Mouse (Mus musculus) cerebellum, adult 9-11 months (tissue): ENCODE measurements around the gene Atg10.
"Not testable (repeated sequence)": the region's sequence is repeated elsewhere in the genome, so short reads cannot be mapped to it uniquely, and the experiment has no call there.

Source experiments
- DNase-seq: peaks from one replicate; pipeline ENCODE4 v3.0.0; 2022

The Atg10 gene

DNA sequence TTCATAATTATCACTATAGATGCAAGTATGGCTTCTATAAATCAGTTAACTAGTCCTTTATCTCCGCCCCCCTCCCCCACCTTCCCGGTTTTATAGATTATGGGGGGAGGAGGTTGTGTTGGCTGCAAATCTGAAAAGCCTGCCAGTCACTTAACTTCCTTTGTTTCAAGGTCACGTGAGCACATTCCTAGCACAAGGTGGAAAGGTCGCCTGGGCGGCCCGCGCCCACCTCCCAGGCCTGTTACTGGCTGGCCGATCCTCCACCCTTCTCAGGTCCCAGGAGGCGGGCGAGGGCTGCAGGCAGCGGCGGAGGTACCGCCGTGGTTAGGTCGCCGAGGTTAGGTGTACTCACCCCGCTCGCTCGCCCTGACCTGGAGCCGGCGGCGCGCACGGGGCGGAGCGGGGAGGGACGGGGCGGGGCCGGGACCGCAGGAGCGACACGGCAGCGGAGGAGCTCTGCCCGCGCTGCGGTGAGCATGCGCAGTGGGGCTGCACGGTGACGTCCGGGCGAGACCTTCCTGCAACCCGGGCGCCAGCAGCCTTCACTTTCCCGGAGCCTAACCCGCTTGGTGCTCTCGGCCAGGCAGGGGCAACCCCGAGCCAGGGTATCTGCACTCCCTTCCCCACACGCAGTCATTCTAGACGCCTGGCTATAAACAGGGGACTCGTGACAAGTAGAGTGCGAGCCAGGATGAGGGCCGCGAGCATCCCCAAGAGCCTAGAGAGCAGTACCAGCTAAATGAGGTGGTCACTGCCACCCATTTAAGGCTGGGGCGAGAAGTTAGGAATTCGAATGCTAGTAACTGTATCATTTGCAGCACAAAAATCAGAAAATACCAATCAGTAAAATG, at the start of gene Atg10:
Atg10 (minus strand) TSS at position 382 of the 851 bp plus-strand sequence.
- DNase-seq: peak; percentile 95

DNA sequence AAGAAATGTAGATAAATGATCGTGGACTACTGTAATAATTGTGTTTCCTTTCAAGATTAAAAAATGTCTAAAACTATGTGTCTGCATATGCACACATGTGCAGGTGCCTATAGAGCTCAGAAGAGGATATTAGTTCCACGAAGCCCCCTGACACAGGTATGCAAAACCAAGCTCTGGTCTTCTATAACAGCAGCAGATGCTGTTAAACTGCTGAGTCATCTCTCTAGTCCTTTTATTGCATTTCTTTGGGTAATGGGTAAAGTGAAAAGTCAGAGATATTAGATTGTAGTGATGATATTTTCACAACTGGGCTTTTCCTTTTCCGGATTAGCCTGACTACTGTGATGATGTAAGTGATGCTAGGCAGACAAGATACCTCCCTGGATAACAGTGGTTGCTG, 28.6 kb upstream of the Atg10 start:
- DNase-seq: no peak

DNA sequence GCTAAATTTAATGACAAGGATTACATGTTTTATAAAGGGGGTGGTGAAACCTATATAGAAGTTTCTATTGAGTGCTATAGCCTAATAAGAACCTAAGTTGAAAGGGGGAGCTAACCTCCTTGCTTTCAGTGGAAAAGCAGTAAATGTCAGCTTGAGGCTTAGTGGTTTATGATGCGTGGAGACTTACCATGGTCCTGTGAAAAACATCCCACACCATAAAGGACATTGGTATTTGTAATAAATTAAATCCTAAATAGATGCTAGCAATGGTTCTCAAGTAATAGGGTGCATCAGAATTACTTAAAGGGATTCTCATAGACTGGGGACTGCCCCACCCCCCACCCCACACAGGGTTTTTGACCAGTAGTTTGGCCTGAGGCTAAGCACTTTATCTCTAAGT, 27.9 kb upstream of the Atg10 start:
- no peak for DNase-seq

DNA sequence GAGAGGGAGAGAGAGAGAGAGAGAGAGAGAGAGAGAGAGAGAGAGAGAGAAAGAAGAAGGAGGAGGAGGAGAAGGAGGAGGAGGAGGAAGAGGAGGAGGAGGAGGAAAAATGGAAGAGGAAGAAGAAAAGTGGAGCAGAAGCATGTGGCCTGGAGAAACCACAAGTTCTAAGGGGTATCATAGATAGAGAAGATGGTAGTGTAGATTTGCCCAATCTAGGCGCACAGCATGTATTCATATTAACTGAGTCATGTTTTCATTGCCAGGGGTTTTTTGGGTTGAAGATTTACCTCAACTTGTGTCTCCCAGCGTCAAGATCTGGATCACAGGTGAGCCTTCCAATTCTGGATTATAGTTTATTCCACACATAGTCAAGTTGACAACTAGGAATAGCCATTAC, 26.3 kb upstream of the Atg10 start:
- not testable (repeated sequence) for DNase-seq

DNA sequence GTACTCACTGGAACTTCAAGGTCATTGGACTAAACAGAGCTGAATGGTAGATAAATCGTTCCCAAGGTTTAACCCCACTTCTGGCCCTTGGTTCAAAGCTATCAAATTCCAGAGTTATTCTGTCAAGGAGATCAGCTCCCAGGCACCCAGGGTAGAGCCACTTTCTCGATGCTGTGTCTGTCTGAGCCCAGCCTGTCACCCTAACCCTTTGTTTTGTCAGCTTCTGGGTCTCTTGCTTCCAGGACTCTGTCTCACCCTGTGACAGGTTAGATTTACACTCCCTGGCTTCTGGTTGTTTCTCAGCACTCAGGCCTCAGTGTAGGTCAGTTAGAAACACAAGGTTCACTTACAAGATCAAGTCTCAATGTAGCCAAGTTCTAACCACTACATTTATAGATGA, 22.7 kb upstream of the Atg10 start:
- no peak for DNase-seq

DNA sequence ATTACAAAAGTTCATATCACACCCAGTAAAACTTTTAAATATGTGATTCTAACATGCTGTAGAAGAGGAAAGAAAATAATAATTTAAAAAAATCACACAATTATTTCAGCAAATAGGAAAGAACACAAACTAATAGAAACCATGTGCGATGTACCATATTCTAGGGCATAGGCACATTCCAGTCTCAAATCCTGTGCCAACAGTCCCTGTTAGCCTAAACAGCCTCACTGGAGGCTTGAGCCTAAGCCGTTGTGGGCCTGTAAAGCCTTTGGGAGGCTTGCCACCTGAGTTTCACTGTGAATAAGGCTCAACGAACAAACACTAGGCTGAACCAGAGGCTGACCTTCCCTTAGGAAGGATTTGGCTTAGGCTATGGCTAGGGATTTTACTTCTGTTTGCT, 14.2 kb upstream of the Atg10 start:
- DNase-seq: no peak

DNA sequence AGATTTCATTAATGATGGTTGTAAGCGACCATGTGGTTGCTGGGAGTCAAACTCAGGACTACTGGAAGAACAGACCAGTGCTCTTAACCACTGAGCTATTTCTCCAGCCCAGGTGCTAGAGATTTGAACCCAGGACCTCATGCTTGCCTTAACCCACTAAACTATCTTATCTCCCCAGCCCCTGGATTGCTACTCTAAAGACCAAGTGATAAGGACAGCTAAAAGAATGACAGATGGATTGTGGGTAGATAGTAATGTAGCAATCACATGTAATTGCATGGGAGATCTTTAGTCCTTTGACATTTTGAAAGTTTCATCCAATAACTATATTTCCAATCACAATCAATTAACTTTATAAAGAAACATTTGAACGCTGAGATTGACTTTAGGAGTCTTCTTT, 13.1 kb upstream of the Atg10 start:
- no peak for DNase-seq

DNA sequence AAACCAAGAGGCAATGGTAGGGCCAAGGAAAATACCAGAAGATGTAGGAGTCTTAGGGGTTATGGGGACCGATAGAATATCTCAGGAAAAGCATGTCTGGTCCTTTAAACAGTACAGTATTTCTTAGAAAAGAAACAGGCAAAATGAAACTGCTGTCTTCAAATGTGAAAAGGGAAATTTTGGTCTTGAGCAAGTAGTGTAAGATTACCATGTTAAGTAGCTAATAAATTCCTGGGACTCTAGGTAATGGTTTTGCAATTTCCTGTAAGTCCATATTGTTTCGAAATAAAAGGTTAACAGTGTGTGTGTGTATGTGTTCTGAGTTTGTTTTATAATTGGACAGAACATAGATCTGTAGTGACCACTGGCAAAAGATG, 658 bp upstream of the Atg10 start:
- DNase-seq: no peak

DNA sequence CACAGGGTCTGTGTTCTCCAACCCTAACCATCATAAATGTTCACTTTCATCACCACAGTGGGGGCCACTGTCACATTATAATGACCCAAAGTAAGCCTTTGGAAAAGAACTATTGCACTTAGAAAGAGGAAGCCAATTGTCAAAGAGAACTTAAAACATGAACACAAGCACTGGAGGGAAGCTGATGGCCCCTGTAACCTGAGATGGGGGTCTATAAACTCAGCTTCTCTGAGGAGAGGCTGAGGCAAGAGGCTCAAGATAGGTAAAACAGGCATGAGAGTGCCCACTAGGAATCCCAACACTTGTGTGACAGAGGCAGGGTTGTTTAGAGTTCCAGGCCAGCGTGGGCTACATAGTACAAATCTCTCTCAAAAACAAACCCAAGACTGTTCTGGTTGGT, 705 bp downstream of the Atg10 start:
- DNase-seq: peak; percentile 19

DNA sequence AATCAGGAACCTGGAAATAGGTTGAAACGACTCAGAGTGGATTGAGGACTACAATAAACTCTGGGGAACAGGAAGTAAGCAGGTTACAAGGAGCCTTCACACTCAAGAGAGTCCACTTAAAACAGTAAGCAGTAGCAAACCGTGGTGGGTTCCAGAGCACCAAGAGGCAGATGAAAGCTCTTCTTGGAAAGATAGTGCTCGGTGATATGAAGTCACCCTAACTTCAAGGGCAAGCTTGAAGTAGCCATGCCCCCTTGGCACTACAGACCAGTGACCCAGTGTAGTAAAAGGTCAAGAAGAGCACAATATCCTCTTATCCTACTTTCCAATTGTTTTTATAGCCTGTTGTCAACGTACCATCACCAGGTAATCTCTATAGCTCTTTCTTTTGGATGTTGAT, 2.1 kb downstream of the Atg10 start:
- no peak for DNase-seq

DNA sequence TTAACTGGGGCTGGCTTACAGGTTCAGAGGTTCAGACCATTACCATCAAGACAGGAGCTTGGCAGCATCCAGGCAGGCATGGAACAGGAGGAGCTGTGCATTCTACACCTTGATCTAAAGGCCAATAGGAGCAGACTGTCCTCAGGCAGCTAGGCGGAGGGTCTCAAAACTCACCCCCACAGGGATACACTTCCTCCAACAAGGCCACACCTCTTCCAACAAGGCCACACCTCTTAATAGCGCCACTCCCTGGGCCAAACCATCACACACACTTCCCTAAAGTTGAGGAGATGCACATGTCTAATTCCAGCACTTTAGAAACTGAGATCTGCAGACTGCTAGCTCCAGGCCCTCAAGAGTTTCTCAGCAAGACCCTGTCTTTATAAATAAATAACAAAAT, 6.1 kb downstream of the Atg10 start:
- DNase-seq: no peak

DNA sequence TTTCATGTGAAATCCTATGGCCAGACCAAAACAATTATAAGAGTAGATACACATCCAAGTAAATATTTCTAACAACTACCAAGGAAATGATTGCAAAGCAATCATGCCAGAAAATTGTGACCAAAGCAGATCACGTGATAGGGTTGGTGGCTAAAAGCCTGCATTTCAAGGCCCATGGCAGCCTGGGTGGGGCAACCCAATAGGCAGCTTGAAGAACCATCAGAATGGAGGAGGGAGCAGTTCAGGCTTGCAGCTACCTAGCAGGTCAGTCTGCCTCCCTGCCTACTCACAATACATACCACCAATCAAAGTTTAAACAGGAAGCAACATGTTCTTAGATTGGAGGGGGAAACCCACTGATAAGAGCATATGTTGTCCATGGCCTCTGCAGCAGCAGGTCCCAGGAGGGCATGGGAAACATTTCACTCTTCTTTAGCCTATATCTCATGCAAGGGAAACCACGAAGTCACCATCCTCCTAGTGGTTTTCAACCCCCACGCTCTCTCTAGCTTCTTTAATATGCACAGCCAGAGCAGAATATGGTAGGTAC, 7.0 kb downstream of the Atg10 start:
- DNase-seq: no peak

DNA sequence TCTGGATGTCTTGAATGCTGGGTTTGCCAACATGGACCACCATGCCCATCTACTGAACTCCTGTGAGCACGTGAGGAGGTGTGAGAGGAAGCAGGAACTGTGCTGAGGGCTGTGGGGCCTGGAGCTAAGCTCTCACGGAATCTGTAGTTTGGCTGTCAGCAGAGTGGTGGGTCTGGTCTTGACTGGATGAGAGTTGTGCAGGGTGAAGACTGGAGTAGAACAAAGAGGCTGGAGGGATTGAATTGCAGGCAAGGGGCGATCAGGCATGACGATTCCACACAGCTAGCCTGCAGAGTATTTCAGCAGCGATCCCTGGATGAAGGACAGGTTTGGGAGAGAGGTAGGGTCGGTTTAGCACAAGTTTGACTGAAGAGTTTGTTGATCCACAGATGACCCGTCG, 10.8 kb downstream of the Atg10 start:
- no peak for DNase-seq

DNA sequence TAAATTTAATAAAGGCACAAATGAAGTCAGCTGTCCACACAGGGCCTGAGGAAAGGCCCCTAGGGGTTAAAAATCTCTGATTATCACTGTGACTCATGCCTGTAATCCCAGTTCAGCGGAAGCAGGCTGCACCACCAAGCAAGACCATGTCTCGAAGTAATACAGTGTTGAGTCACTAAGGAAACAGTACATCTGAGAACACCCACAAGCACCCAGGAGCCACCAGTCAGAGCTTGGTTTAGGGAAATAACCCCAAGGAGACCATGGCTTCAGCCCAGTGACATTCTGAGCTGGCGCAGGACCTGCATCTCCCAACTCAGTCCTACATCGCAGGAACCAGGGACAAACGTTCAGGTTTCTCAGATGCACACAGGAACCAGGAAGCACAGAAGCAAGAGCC, 17.5 kb downstream of the Atg10 start:
- no peak for DNase-seq

DNA sequence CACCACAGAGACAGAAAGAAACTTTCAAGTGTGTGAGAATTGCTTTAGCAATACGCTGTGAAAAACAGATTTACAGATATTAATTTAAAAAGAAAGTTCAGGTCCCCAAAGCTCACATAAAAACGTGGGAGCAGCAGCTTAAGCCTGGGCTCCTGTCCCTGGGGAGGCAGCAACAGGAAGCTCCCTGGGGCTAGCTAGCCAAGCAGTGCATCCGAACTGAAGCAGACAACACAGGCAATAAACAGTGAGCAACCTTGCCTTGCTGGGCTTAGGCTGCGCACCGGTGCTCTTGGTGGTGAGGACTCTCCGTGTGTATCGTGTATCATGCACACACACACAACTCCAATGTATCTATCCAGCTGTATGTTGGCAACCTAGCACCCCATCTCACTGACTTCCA, 21.2 kb downstream of the Atg10 start:
- no peak for DNase-seq

DNA sequence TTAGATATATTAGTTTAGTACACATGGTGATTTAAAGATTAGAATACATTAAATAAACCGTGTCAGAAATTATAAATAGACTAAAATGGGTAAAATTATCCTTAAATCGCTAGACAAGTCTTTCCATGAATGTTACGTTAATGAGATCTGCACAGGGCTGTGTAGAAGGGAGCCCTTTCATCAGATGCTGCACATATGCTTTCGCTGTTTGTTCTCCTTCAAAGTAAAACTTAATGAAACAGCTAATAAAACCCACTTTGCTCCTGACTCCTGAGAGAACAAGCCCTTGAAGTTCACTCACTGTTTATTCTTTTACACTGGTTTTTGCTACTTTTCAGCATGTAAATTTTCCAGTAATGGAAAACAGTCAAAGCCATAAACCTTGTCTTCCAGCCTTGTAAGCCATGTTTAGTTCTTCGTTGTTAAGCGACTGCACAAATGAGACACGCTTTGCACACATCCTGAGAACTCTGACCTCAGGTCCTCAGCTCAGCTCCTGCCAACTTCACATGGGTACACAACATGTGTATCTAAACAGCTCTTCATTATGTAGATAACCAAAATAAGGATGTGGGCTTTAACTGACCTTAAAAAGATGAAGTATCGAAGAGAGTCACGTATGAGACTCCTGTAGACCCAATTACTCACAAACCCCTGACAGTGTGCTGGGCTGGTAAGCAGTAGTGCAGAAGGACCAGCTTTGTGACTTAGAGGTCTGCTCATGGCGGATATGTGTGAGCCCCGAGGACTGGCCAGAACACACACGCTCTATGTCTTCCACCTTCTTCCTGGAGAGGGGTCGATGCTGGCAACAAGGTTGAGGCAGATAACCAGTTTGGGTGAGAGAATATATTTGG, 36.2 kb downstream of the Atg10 start:
- no peak for DNase-seq

DNA sequence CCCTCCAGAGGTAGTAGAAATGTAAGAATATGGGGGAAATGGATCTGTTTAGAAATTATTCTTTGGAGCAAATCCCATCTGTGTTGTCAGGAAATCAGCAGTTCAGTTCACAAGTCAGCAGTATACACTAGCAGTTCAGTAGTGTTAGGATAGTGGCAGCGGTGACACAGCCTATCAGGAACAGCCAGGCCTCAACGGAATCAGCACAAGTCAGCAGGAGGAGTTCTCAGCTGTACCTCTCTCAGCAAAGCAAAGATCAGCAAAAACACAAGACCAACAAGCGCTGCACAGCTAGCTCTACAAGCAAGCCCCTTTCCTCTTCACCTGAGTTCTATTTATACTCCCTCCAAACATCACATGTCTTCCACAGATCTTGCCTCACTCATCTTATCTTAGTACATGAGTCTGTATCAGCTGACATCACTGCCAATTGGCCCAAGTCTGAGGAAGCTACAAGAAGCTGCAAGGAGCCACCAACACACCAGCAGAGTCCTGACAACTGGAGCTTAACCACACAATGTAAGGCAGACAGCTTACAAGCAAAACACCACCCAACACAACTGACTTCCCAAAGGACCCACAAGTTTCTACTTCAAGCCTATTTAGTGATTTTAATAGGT, 38.4 kb downstream of the Atg10 start:
- no peak for DNase-seq

DNA sequence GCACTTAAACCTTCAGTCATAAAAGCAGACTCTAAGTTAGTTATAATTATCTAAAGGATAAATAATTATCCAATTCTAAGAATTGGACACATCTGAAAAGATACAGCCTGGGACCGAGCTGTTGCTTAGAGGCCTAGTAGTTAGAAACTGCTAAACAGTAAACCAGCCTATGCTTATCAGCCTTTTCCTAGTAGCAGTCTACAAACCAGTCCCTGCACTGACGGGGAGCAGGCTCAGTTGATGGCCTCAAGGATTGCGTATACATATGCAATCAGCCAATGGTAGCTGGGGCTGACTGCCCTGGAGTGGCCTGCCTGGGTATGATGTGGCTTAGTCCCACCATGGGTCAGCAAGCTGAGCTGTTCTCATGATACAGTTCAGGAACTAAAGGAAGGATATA, 39.5 kb downstream of the Atg10 start:
- DNase-seq: no peak

DNA sequence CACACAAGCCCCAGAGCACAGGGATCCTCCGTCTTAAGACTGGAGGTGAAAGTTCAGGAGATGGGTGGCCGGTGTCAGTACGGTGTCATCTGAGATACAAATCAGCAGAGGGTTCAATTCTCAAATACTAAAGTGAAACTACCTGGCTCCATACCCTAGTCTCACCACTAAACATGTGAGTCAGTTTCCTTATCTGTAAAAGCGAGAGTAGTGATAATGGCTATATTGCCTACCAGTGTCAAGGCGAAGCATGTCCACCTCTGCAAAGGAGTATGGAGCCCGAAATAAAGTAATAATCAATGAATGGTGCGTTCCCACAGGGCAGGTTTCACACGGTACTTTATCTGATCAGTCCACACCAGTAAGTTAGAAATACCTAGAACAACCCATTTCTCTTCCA, 43.4 kb downstream of the Atg10 start:
- no peak for DNase-seq

DNA sequence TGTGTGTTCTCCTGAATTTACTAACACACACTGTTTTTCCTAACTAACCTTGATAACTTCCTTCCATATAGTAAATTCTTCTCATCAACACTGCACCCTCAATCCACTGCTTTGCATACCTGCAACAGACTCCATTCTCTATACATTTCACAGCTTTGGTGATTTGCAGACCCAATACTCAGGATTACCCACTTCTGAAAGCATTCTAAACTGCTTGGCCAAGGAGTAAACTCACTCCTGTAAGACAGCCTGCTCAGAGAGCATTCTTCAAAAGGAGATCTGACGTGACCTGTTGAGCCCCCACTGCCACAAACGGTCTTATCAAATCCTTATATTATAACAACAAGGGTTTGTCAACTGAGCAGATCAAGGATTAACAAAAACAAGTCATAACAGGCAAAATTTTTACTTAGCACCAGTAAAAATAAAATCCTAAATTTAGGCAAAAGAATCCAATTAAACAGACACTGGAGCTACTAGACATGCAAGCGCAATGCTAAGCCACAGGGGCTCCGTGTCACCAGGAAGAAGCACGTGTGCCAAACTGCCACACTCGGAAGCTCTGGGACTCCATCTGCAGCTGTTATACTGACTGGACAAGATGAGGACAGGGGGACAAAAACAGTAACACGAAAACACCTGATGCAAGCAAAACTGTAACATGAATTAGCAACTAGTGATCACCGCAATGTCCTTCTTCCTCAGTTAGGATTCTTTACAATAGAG, 44.4 kb downstream of the Atg10 start:
- DNase-seq: peak; percentile 42

DNA sequence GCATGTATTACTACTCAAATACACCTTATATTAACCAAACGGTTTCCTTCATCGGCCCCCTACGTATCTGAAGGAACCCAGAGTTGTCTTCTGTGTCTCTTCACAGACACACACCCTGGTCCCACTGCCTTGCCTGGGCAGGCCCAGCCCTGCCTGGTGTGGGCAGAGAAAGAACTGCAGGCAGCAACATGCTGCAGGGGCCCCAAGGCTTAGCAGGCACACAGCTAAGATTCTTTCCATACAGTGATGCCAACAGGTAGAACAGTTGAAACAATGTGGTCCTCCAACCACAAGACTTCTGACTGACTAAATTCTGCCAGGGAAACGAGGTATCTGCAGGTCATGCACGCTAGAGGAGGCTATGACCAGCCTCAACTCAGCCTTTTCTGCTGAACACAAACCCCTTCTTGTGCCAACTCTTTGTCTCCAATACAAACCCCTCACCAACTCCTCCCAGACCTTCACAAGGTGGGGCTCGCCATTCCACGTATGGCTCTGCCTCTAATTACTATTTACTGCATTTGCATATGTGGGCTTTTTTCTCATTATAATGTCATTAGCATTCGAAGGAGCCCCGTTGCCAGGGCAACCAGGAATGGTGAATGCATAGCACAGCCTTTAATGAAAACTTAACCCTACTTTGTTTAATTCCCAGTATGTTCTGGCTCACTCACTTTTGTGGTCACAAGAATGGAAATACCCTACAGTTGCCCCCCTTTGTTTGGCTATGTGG, 45.2 kb downstream of the Atg10 start:
- no peak for DNase-seq

DNA sequence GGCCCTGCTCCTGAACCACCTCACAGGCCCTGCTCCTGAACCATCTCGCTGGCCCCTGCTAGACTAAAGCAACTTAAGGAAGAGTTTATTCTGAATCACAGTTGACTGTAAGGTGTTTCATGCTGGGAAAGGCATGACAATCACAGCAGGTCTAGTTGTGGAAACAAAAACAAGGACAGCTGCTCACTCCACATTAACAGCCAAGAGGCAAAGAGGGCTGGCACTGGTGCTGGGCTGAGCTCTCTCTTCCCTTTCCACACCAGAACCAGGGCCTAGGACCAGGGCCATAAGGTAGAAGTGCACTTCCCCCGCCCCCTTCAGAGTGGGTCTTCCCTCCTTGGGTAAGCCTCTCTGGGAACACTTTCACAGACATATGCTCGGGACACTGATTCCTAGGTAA, 48.4 kb downstream of the Atg10 start:
- DNase-seq: peak; percentile 84
